Mouse (Mus musculus) spleen, adult 2 months (tissue): ENCODE data around the gene Heatr1.

Experiments used
- CTCF ChIP-seq: fragments of 200-500 bp; IDR thresholded peaks from 2 replicates; pipeline ENCODE4 v1.5.1; 2011; ENCODE audit warnings: mild to moderate bottlenecking, inconsistent platforms; ENCODE audit not compliant: insufficient read depth, insufficient read length, insufficient replicate concordance; ENCODE audit errors: extremely low read depth
- POLR2A ChIP-seq: fragments of 200-500 bp; IDR thresholded peaks from 2 replicates; pipeline ENCODE4 v1.6.1; 2011; ENCODE audit warnings: low read depth, low read length, inconsistent platforms

GRCm38 (mm10) chr13:12440813-12441212, 46.0 kb downstream of the Heatr1 start:
- TF ChIP-seq POLR2A (no peak), CTCF (no peak)
